Mouse (Mus musculus): ENCODE data around the gene Slc6a3. TPM values are rescaled to one million over a fixed set of nuclear protein-coding genes. Genes with fewer than 3 reads are reported as not detected.

Gene Slc6a3
- total and polyA plus RNA-seq, 2 experiments = not detected

DNA sequence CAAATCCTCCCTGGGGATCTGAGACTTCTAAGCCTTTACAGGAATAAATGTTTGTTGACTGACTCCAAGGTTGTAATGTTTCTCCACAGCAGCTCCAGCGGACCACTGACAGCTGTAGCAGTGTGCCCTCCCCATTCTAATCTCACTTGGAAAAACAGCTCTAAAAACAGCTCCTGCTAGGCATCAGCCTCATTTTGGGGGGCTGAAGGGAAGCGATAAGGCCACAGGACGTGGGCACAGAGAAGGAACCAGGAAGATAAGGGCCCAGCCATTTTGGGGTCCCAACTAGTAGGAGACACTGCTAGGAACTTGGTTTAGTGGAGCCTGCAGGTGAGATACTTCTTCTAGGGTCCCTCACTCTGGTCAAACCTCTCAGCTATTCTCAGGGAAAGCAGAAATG, 1.3 kb upstream of the Slc6a3 start:
- Histone ChIP-seq H3K27me3 (ENCODE audit: control insufficient read depth, insufficient read depth, low read length) (peaks cover 16% of the 10 kb centered on the region; the same call in 1 of the 2 replicates), H3K79me2 (ENCODE audit: control insufficient read depth, insufficient read depth, low read length) (no peaks in the 10 kb centered on the region)

GRCm38 (mm10) chr13:73536824-73537223, 277 bp downstream of the Slc6a3 start:
- no peak overlapping the region for H3K9ac ChIP-seq (ENCODE audit: low read depth, low read length)
- peaks cover 3% of the 10 kb centered on the region; the same call in 1 of the 2 replicates for H3K4me1 ChIP-seq (ENCODE audit: control insufficient read depth, insufficient read depth, low read length)
- H3K36me3 ChIP-seq (ENCODE audit: control insufficient read depth, insufficient read depth, low read length) = no peaks in the 10 kb centered on the region
- 16% methylated on average over 13 of the region's 13 CpGs for WGBS
- H3K27ac ChIP-seq (replicated peaks; ENCODE audit: insufficient read depth, low read depth, low read length) = no peak overlapping the region
- H3K4me3 ChIP-seq (ENCODE audit: insufficient read depth, low read depth, low read length) = no peak overlapping the region
- H3K27me3 ChIP-seq (ENCODE audit: control insufficient read depth, insufficient read depth, low read length) = peaks cover 16% of the 10 kb centered on the region; the same call in 1 of the 2 replicates
- DNase-seq (ENCODE audit: extremely low read depth, low read depth, low spot score) = no peak
- no peaks in the 10 kb centered on the region for H3K79me2 ChIP-seq (ENCODE audit: control insufficient read depth, insufficient read depth, low read length)
- no peak for TF ChIP-seq CTCF (IDR thresholded peaks at IDR 0.05; ENCODE audit: low read depth, low read length)
- no peak for TF ChIP-seq POLR2A (IDR thresholded peaks at IDR 0.05; ENCODE audit: extremely low read depth, insufficient read depth, low read length)

More for the DNA sequence above, 1.3 kb upstream of the Slc6a3 start:
- no peak overlapping the region for H3K27ac ChIP-seq (replicated peaks; ENCODE audit: insufficient read depth, low read depth, low read length)
- no peak overlapping the region for H3K4me3 ChIP-seq (ENCODE audit: insufficient read depth, low read depth, low read length)
- no peaks in the 10 kb centered on the region for H3K36me3 ChIP-seq (ENCODE audit: control insufficient read depth, insufficient read depth, low read length)
- DNase-seq (ENCODE audit: extremely low read depth, low read depth, low spot score) = no peak
- H3K4me1 ChIP-seq (ENCODE audit: control insufficient read depth, insufficient read depth, low read length) = peaks cover 3% of the 10 kb centered on the region; the same call in 1 of the 2 replicates
- no peak overlapping the region for H3K9ac ChIP-seq (ENCODE audit: low read depth, low read length)
- TF ChIP-seq POLR2A (IDR thresholded peaks at IDR 0.05; ENCODE audit: extremely low read depth, insufficient read depth, low read length) = no peak
- no peak for TF ChIP-seq CTCF (IDR thresholded peaks at IDR 0.05; ENCODE audit: low read depth, low read length)
- 52% methylated on average over 3 of the region's 3 CpGs for WGBS

DNA sequence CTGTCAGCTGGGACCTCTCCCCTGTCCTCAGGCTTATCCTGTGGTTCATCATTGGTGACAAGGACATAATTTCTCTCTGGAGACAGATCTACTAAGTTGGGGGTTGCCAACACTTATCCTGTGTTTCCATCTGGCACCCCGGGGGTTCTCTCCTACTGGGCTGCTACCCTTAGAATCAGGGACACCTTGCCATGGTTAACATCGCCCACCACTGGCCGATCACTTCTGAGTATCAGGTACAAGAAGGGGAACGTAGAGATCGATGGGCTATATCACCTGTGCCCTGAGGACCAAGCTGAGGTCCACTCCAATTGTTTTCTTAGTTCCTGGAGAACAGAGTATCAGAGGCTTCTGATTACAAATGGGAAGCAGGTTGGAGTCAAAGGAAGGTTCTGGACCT, 27.7 kb downstream of the Slc6a3 start:
- Histone ChIP-seq H3K27ac (replicated peaks; ENCODE audit: insufficient read depth, low read depth, low read length) (no peak overlapping the region), H3K4me1 (ENCODE audit: control insufficient read depth, insufficient read depth, low read length) (no peaks in the 10 kb centered on the region), H3K9ac (ENCODE audit: low read depth, low read length) (no peak overlapping the region), H3K27me3 (ENCODE audit: control insufficient read depth, insufficient read depth, low read length) (no peaks in the 10 kb centered on the region), H3K79me2 (ENCODE audit: control insufficient read depth, insufficient read depth, low read length) (no peaks in the 10 kb centered on the region), H3K4me3 (ENCODE audit: insufficient read depth, low read depth, low read length) (no peak overlapping the region), H3K36me3 (ENCODE audit: control insufficient read depth, insufficient read depth, low read length) (no peaks in the 10 kb centered on the region)
- 82% methylated on average over 5 of the region's 5 CpGs for WGBS
- no peak for DNase-seq (ENCODE audit: extremely low read depth, low read depth, low spot score)
- no peak for TF ChIP-seq CTCF (IDR thresholded peaks at IDR 0.05; ENCODE audit: low read depth, low read length)
- no peak for TF ChIP-seq POLR2A (IDR thresholded peaks at IDR 0.05; ENCODE audit: extremely low read depth, insufficient read depth, low read length)

- H3K36me3 ChIP-seq (ENCODE audit: control insufficient read depth, insufficient read depth, low read length) = no peaks in the 10 kb centered on the region
- H3K27me3 ChIP-seq (ENCODE audit: control insufficient read depth, insufficient read depth, low read length) = 0 out of 2 replicates have a peak, but pooled peaks cover 2% of the 10 kb centered on the region
- H3K4me1 ChIP-seq (ENCODE audit: control insufficient read depth, insufficient read depth, low read length) = no peaks in the 10 kb centered on the region
- DNase-seq (ENCODE audit: extremely low read depth, low read depth, low spot score) = no peak
- no peak overlapping the region for H3K4me3 ChIP-seq (ENCODE audit: insufficient read depth, low read depth, low read length)
- H3K27ac ChIP-seq (replicated peaks; ENCODE audit: insufficient read depth, low read depth, low read length) = no peak overlapping the region
- TF ChIP-seq CTCF (IDR thresholded peaks at IDR 0.05; ENCODE audit: low read depth, low read length) = no peak
- no peak for TF ChIP-seq POLR2A (IDR thresholded peaks at IDR 0.05; ENCODE audit: extremely low read depth, insufficient read depth, low read length)
- H3K9ac ChIP-seq (ENCODE audit: low read depth, low read length) = no peak overlapping the region
- no peaks in the 10 kb centered on the region for H3K79me2 ChIP-seq (ENCODE audit: control insufficient read depth, insufficient read depth, low read length)
These were observed 38.5 kb downstream of the Slc6a3 start for GRCm38 (mm10) chr13:73575051-73575450.

GRCm38 (mm10) chr13:73577277-73577676, 40.7 kb downstream of the Slc6a3 start:
- Histone ChIP-seq H3K4me3 (ENCODE audit: insufficient read depth, low read depth, low read length) (no peak overlapping the region), H3K27me3 (ENCODE audit: control insufficient read depth, insufficient read depth, low read length) (peaks cover 2% of the 10 kb centered on the region; the same call in 1 of the 2 replicates), H3K36me3 (ENCODE audit: control insufficient read depth, insufficient read depth, low read length) (no peaks in the 10 kb centered on the region), H3K9ac (ENCODE audit: low read depth, low read length) (no peak overlapping the region), H3K27ac (replicated peaks; ENCODE audit: insufficient read depth, low read depth, low read length) (no peak overlapping the region), H3K4me1 (ENCODE audit: control insufficient read depth, insufficient read depth, low read length) (no peaks in the 10 kb centered on the region), H3K79me2 (ENCODE audit: control insufficient read depth, insufficient read depth, low read length) (no peaks in the 10 kb centered on the region)
- no peak for TF ChIP-seq POLR2A (IDR thresholded peaks at IDR 0.05; ENCODE audit: extremely low read depth, insufficient read depth, low read length)
- TF ChIP-seq CTCF (IDR thresholded peaks at IDR 0.05; ENCODE audit: low read depth, low read length) = no peak
- 62% methylated on average over 2 of the region's 2 CpGs for WGBS
- no peak for DNase-seq (ENCODE audit: extremely low read depth, low read depth, low spot score)

DNA sequence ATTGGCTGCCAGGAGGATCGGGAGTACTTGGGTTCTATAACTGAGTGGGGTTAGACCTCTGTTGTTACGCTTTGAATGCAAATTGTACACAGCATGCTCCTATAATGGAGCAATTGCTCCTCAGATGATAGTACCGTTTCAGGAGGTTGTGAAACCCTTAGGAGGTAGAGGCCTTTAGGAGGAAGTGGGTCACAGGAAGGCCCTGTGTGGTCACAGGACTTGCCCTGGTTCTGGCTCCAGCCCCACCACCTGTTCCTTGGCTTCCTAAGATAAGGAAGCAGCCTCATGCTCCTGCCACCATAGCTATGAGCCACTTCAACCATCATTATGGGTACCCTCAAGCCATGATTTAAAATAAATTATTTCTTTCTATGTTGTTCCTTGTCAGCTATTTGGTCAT, 54.9 kb downstream of the Slc6a3 start:
- no peak for DNase-seq (ENCODE audit: extremely low read depth, low read depth, low spot score)
- H3K79me2 ChIP-seq (ENCODE audit: control insufficient read depth, insufficient read depth, low read length) = no peaks in the 10 kb centered on the region
- H3K4me1 ChIP-seq (ENCODE audit: control insufficient read depth, insufficient read depth, low read length) = no peaks in the 10 kb centered on the region
- no peak overlapping the region for H3K9ac ChIP-seq (ENCODE audit: low read depth, low read length)
- TF ChIP-seq CTCF (IDR thresholded peaks at IDR 0.05; ENCODE audit: low read depth, low read length) (no peak), POLR2A (IDR thresholded peaks at IDR 0.05; ENCODE audit: extremely low read depth, insufficient read depth, low read length) (no peak)
- H3K27me3 ChIP-seq (ENCODE audit: control insufficient read depth, insufficient read depth, low read length) = peaks cover 8% of the 10 kb centered on the region; the same call in 1 of the 2 replicates
- 86% methylated on average over 3 of the region's 3 CpGs for WGBS
- no peak overlapping the region for H3K27ac ChIP-seq (replicated peaks; ENCODE audit: insufficient read depth, low read depth, low read length)
- no peaks in the 10 kb centered on the region for H3K36me3 ChIP-seq (ENCODE audit: control insufficient read depth, insufficient read depth, low read length)
- H3K4me3 ChIP-seq (ENCODE audit: insufficient read depth, low read depth, low read length) = no peak overlapping the region

All from liver, adult 2 months (tissue).